Comparison of ENCODE assay signal across 28 mouse cellular contexts in genomic region chr16:89882477-89883234, GRCm38 (mm10).
A peak's percentile ranks its signal among the peaks of the same experiment; 100 is the strongest.
DNase-seq lines count a peak whose midpoint lies in the region; TF ChIP-seq lines count a peak whose summit lies in the region.
"Had no signal": no experiment of that assay in that cellular context is flagged by ENCODE, and none has a peak within 500 bp of the region (broad histone marks: within the 10 kb centered on the region; RNA-seq: fewer than 3 reads in every experiment).

No protein-coding gene starts in this region.

- H3K9me3 ChIP-seq in embryonic facial prominence, embryonic 10.5 days, result peaks cover 4% of the 10 kb centered on the region; the same call in 1 of the 2 replicates
- H3K9me3 ChIP-seq in limb, embryonic 10.5 days (replicated peaks), result no peaks in the 10 kb centered on the region
- no peaks in the 10 kb centered on the region for H3K9me3 ChIP-seq in heart, embryonic 10.5 days
- H3K9me3 ChIP-seq: forebrain, embryonic 12.5 days; heart, embryonic 12.5 days; hindbrain, embryonic 15.5 days; kidney, embryonic 15.5 days had no signal

- no peaks in the 10 kb centered on the region for H3K27me3 ChIP-seq in embryonic facial prominence, embryonic 10.5 days (replicated peaks; ENCODE audit: low read depth, poor library complexity, severe bottlenecking)
- H3K27me3 ChIP-seq in limb, embryonic 10.5 days (ENCODE audit: low read depth, poor library complexity, severe bottlenecking), result no peaks in the 10 kb centered on the region
- no peaks in the 10 kb centered on the region for H3K27me3 ChIP-seq in heart, embryonic 10.5 days (ENCODE audit: insufficient read depth, poor library complexity, severe bottlenecking)
- H3K27me3 ChIP-seq: embryonic facial prominence, embryonic 13.5 days; forebrain, embryonic 12.5 days; heart, embryonic 12.5 days; hindbrain, embryonic 15.5 days; kidney, embryonic 15.5 days had no signal

- no peak for TF ChIP-seq CTCF in olfactory bulb, adult 2 months (IDR thresholded peaks at IDR 0.05; ENCODE audit: insufficient read depth, low read depth, low read length)

- H3K4me1 ChIP-seq in embryonic facial prominence, embryonic 10.5 days, result peaks cover 34% of the 10 kb centered on the region
- peaks cover 44% of the 10 kb centered on the region for H3K4me1 ChIP-seq in limb, embryonic 10.5 days
- H3K4me1 ChIP-seq in olfactory bulb, adult 2 months (ENCODE audit: control insufficient read depth, insufficient read depth, low read length), result peaks cover 45% of the 10 kb centered on the region
- H3K4me1 ChIP-seq in heart, embryonic 10.5 days, result peaks cover 15% of the 10 kb centered on the region
- H3K4me1 ChIP-seq: kidney, embryonic 15.5 days had no signal

- H3K27ac ChIP-seq in embryonic facial prominence, embryonic 10.5 days (replicated peaks), result peak overlapping the region; percentile 14
- H3K27ac ChIP-seq in limb, embryonic 10.5 days, result peak overlapping the region; percentile 79
- H3K27ac ChIP-seq in olfactory bulb, adult 2 months (ENCODE audit: insufficient read depth, low read depth, low read length), result peak overlapping the region; percentile 8; the same call in 1 of the 2 replicates
- H3K27ac ChIP-seq in heart, embryonic 10.5 days, result no peak overlapping the region; the same call in 1 of the 2 replicates
- H3K27ac ChIP-seq: embryonic facial prominence, embryonic 13.5 days; forebrain, embryonic 12.5 days; hindbrain, embryonic 15.5 days; kidney, embryonic 15.5 days; liver, embryonic 14.5 days; stomach, postnatal 0 days had no signal

- no peak overlapping the region for H3K4me3 ChIP-seq in embryonic facial prominence, embryonic 10.5 days
- H3K4me3 ChIP-seq in limb, embryonic 10.5 days, result no peak overlapping the region
- H3K4me3 ChIP-seq in olfactory bulb, adult 2 months (ENCODE audit: insufficient read depth, low read depth, low read length), result no peak overlapping the region
- no peak overlapping the region for H3K4me3 ChIP-seq in heart, embryonic 10.5 days
- H3K4me3 ChIP-seq: embryonic facial prominence, embryonic 13.5 days; forebrain, embryonic 12.5 days; heart, embryonic 12.5 days; hindbrain, embryonic 15.5 days; kidney, embryonic 15.5 days had no signal

- H3K36me3 ChIP-seq in embryonic facial prominence, embryonic 10.5 days (replicated peaks), result peaks cover 26% of the 10 kb centered on the region
- peaks cover 23% of the 10 kb centered on the region for H3K36me3 ChIP-seq in limb, embryonic 10.5 days
- peaks cover 7% of the 10 kb centered on the region for H3K36me3 ChIP-seq in heart, embryonic 10.5 days
- H3K36me3 ChIP-seq: forebrain, embryonic 12.5 days; hindbrain, embryonic 15.5 days had no signal

- peak; percentile 47 for DNase-seq in embryo, embryonic 11 days
- DNase-seq in embryo, embryonic 10.5 days (ENCODE audit: low spot score), result no peak
- DNase-seq in embryonic facial prominence, embryonic 10.5 days (ENCODE audit: low spot score), result no peak
- DNase-seq in limb, embryonic 10.5 days (ENCODE audit: low spot score), result peak; percentile 77
- DNase-seq in urinary bladder, postnatal 4 days (ENCODE audit: low spot score in 2 of 2), result no peak
- no peak for DNase-seq in heart, embryonic 10.5 days (ENCODE audit: low spot score)
- DNase-seq: adrenal gland, postnatal 10 days; cerebellum, adult 8-10 months; cerebellum, postnatal 25 days; forebrain, postnatal 0 days; gastrocnemius, postnatal 25 days; heart, adult 18-20 months; heart, postnatal 4 days; kidney, adult 11 months; kidney, postnatal 25 days; liver; lung, embryonic 14.5 days; lung, postnatal 14 days; midbrain, embryonic 14.5 days; right cerebral cortex, adult 18-20 months had no signal

- WGBS in embryonic facial prominence, embryonic 10.5 days, result 74% methylated on average over 14 of the region's 14 CpGs
- 40% methylated on average over 14 of the region's 14 CpGs for WGBS in limb, embryonic 10.5 days
- 79% methylated on average over 14 of the region's 14 CpGs for WGBS in olfactory bulb, adult 2 months
- 51% methylated on average over 14 of the region's 14 CpGs for WGBS in heart, embryonic 10.5 days

- TF ChIP-seq POLR2A in olfactory bulb, adult 2 months (IDR thresholded peaks at IDR 0.05; ENCODE audit: insufficient read depth, low read depth, low read length), result no peak

Comparison
In these comparisons a context has a peak if more than half of its experiments do, and no peak if none do; other contexts are left out.
1. DNase-seq: peak in embryo, embryonic 11 days (single experiment) and limb, embryonic 10.5 days (single experiment); none in embryo, embryonic 10.5 days (single experiment), embryonic facial prominence, embryonic 10.5 days (single experiment), urinary bladder, postnatal 4 days (0 of 2) and heart, embryonic 10.5 days (single experiment).